In the genomic region with DNA sequence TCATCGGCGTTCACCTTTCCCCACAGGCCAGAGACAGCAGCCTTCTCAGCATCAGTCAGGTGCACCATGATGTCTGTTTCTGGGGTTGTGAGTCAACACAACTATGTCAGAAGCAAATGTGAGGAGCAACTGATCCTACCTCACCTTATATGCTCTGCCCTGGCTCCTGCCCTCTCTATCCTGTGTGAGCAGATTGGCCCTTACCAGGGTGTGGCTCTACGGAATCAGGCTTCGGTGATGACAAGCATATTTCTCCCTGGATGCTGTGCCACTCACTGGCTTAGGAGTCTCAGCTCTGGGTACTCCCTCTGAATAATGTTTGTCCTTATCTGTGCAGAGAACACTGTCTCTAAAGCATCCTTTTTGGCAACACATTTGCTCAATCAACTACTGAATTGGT, we compare ENCODE assay signal across 8 mouse cellular contexts. TPM values are rescaled to one million over a fixed set of nuclear protein-coding genes. Genes with fewer than 3 reads are reported as not detected.
DNase-seq lines count a peak whose midpoint lies in the region; ATAC-seq and TF ChIP-seq lines count a peak whose summit lies in the region.

Gene Hbb-bs, minus strand, starts transcription at position 289 of the 400 bp plus-strand sequence.

- H3K27me3 ChIP-seq in embryonic facial prominence, embryonic 14.5 days (replicated peaks; ENCODE audit: control insufficient read depth, insufficient read depth, low read length): no peaks in the 10 kb centered on the region
- no peaks in the 10 kb centered on the region for H3K27me3 ChIP-seq in heart, postnatal 0 days (ENCODE audit: control insufficient read depth, insufficient read depth, low read length)
- no peaks in the 10 kb centered on the region for H3K27me3 ChIP-seq in neural tube, embryonic 13.5 days

- no peaks in the 10 kb centered on the region for H3K9me3 ChIP-seq in embryonic facial prominence, embryonic 14.5 days (ENCODE audit: control insufficient read depth, low read length)
- H3K9me3 ChIP-seq in heart, postnatal 0 days (replicated peaks; ENCODE audit: control insufficient read depth, low read length): no peaks in the 10 kb centered on the region
- H3K9me3 ChIP-seq in neural tube, embryonic 13.5 days: no peaks in the 10 kb centered on the region

- no peak within 1 kb of the TSS for H3K4me3 ChIP-seq in left cerebral cortex, adult 2 months
- no peak within 1 kb of the TSS for H3K4me3 ChIP-seq in embryonic facial prominence, embryonic 14.5 days (ENCODE audit: low read depth, low read length)
- H3K4me3 ChIP-seq in heart, postnatal 0 days (ENCODE audit: low read depth, low read length): no peak within 1 kb of the TSS
- H3K4me3 ChIP-seq in neural tube, embryonic 13.5 days: no peak within 1 kb of the TSS

- H3K27ac ChIP-seq in left cerebral cortex, adult 2 months: no peak within 1 kb of the TSS
- no peak within 1 kb of the TSS for H3K27ac ChIP-seq in embryonic facial prominence, embryonic 14.5 days (replicated peaks; ENCODE audit: low read depth, low read length)
- H3K27ac ChIP-seq in heart, postnatal 0 days (ENCODE audit: low read depth): no peak within 1 kb of the TSS
- H3K27ac ChIP-seq in neural tube, embryonic 13.5 days (replicated peaks): no peak within 1 kb of the TSS

- TF ChIP-seq EP300 in heart, postnatal 0 days (IDR thresholded peaks at IDR 0.05; ENCODE audit: low read depth): no peak

- no peak for ATAC-seq in embryonic facial prominence, embryonic 14.5 days (ENCODE audit: low read depth)
- ATAC-seq in heart, postnatal 0 days (ENCODE audit: insufficient read depth, low read depth): no peak
- ATAC-seq in neural tube, embryonic 13.5 days (ENCODE audit: low read depth): no peak

- no peaks in the 10 kb centered on the region for H3K36me3 ChIP-seq in embryonic facial prominence, embryonic 14.5 days (ENCODE audit: control insufficient read depth, insufficient read depth, low read length)
- H3K36me3 ChIP-seq in heart, postnatal 0 days (replicated peaks; ENCODE audit: control insufficient read depth, insufficient read depth, low read length): no peaks in the 10 kb centered on the region
- no peaks in the 10 kb centered on the region for H3K36me3 ChIP-seq in neural tube, embryonic 13.5 days

- no peak within 1 kb of the TSS for H3K4me2 ChIP-seq in embryonic facial prominence, embryonic 14.5 days (ENCODE audit: low read depth, low read length)
- no peak within 1 kb of the TSS for H3K4me2 ChIP-seq in heart, postnatal 0 days (ENCODE audit: low read depth, low read length)
- no peak within 1 kb of the TSS for H3K4me2 ChIP-seq in neural tube, embryonic 13.5 days

- no peak for DNase-seq in left cerebral cortex, adult 2 months (ENCODE audit: extremely low spot score in 1 of 2, low spot score in 2 of 2)
- DNase-seq in left cerebral cortex, adult 9 months (ENCODE audit: low spot score in 2 of 2): no peak
- no peak for DNase-seq in embryonic facial prominence, embryonic 14.5 days (ENCODE audit: low spot score)
- no peak for DNase-seq in heart, postnatal 0 days (ENCODE audit: low spot score)
- DNase-seq in left cerebral cortex, postnatal 4 days: no peak
- DNase-seq in embryo, embryonic 10.5 days (ENCODE audit: low spot score): no peak
- DNase-seq in kidney, adult 8-10 months: no peak

- no peaks in the 10 kb centered on the region for H3K4me1 ChIP-seq in embryonic facial prominence, embryonic 14.5 days (ENCODE audit: control insufficient read depth, insufficient read depth, low read length)
- H3K4me1 ChIP-seq in heart, postnatal 0 days (ENCODE audit: control insufficient read depth, insufficient read depth): no peaks in the 10 kb centered on the region
- no peaks in the 10 kb centered on the region for H3K4me1 ChIP-seq in neural tube, embryonic 13.5 days (replicated peaks)

- no peak for TF ChIP-seq CTCF in left cerebral cortex, adult 2 months (IDR thresholded peaks at IDR 0.05)
- no peak for TF ChIP-seq CTCF in heart, postnatal 0 days (IDR thresholded peaks at IDR 0.05; ENCODE audit: low read depth)

- no peak within 1 kb of the TSS for H3K9ac ChIP-seq in embryonic facial prominence, embryonic 14.5 days (ENCODE audit: low read depth, low read length)
- H3K9ac ChIP-seq in heart, postnatal 0 days (replicated peaks; ENCODE audit: low read depth, low read length): no peak within 1 kb of the TSS
- no peak within 1 kb of the TSS for H3K9ac ChIP-seq in neural tube, embryonic 13.5 days

- 96% methylated on average over 4 of the region's 4 CpGs for WGBS in embryonic facial prominence, embryonic 14.5 days
- 85% methylated on average over 4 of the region's 4 CpGs for WGBS in heart, postnatal 0 days
- WGBS in neural tube, embryonic 13.5 days: 90% methylated on average over 4 of the region's 4 CpGs

- intact Hi-C loops in left cerebral cortex, adult 2 months (cut with DNase I): no loop called here
- intact Hi-C loops in left cerebral cortex, postnatal 4 days (cut with DNase I): no loop called here

RNA-seq across cellular contexts. Expression of gene Hbb-bs, which starts in this region (rescaled TPM):
- 100 to 1,000 TPM; 305 to 339 TPM for total RNA-seq in left cerebral cortex, adult 2 months (2021)
- 10,123 and 13,531 TPM in 2 replicates for polyA plus RNA-seq in embryonic facial prominence, embryonic 14.5 days (2014; fragmentation: Nextera tagmentation; extraction: Ambion mirVana)
- 5,431 and 6,330 TPM in 2 replicates for total RNA-seq in heart, postnatal 0 days (2014; rRNA removed; ENCODE audit: low replicate concordance)
- polyA plus RNA-seq in heart, postnatal 0 days (2015; fragmentation: Nextera tagmentation; extraction: Ambion mirVana): 3,638 and 5,614 TPM in 2 replicates
- total RNA-seq in left cerebral cortex, postnatal 4 days (2021): 100 to 1,000 TPM in 1 of 2 experiments, 10 to 100 TPM in 1; 41.0 to 135 TPM
- 1,894 and 2,140 TPM in 2 replicates for polyA plus RNA-seq in neural tube, embryonic 13.5 days (2015; fragmentation: Nextera tagmentation; extraction: Ambion mirVana)

Comparison
In these comparisons a context has a peak if more than half of its experiments do, and no peak if none do; other contexts are left out.
1. RNA of gene Hbb-bs (total RNA-seq): 5,431 to 6,330 TPM in heart, postnatal 0 days; 305 to 339 TPM in left cerebral cortex, adult 2 months and 41.0 to 135 TPM in left cerebral cortex, postnatal 4 days; every median in the first group is over 10 times any median in the second.